ENCODE assay signal across 8 mouse cellular contexts in genomic region chr2:132131266-132131665, GRCm38 (mm10). TPM values are rescaled to one million over a fixed set of nuclear protein-coding genes. Genes with fewer than 3 reads are reported as not detected.
DNase-seq lines count a peak whose midpoint lies in the region; ATAC-seq lines count a peak whose summit lies in the region.

No protein-coding gene starts in this region.

- H3K27ac ChIP-seq in embryonic facial prominence, embryonic 14.5 days (replicated peaks; ENCODE audit: low read depth, low read length) = no peak overlapping the region
- no peak overlapping the region for H3K27ac ChIP-seq in heart, embryonic 16.5 days (ENCODE audit: low read length)
- no peak overlapping the region for H3K27ac ChIP-seq in stomach, embryonic 14.5 days (ENCODE audit: low read length)

- H3K4me3 ChIP-seq in embryonic facial prominence, embryonic 14.5 days (ENCODE audit: low read depth, low read length) = peak overlapping the region; percentile 15; the same call in 1 of the 2 replicates
- H3K4me3 ChIP-seq in heart, embryonic 16.5 days (ENCODE audit: low read length) = peak overlapping the region; percentile 43
- H3K4me3 ChIP-seq in stomach, embryonic 14.5 days (ENCODE audit: low read depth, low read length) = no peak overlapping the region

- peak overlapping the region; percentile 49 for H3K4me2 ChIP-seq in embryonic facial prominence, embryonic 14.5 days (ENCODE audit: low read depth, low read length)
- peak overlapping the region; percentile 59 for H3K4me2 ChIP-seq in heart, embryonic 16.5 days (ENCODE audit: low read depth, low read length)
- no peak overlapping the region for H3K4me2 ChIP-seq in stomach, embryonic 14.5 days (replicated peaks; ENCODE audit: low read depth, low read length)

- peak overlapping the region; percentile 38; the same call in 1 of the 2 replicates for H3K9ac ChIP-seq in embryonic facial prominence, embryonic 14.5 days (ENCODE audit: low read depth, low read length)
- no peak overlapping the region for H3K9ac ChIP-seq in heart, embryonic 16.5 days (ENCODE audit: low read length)
- H3K9ac ChIP-seq in stomach, embryonic 14.5 days (replicated peaks; ENCODE audit: low read depth, low read length) = no peak overlapping the region

- H3K36me3 ChIP-seq in embryonic facial prominence, embryonic 14.5 days (ENCODE audit: control insufficient read depth, insufficient read depth, low read length) = no peaks in the 10 kb centered on the region
- no peaks in the 10 kb centered on the region for H3K36me3 ChIP-seq in heart, embryonic 16.5 days (ENCODE audit: control insufficient read depth, insufficient read depth)
- no peaks in the 10 kb centered on the region for H3K36me3 ChIP-seq in stomach, embryonic 14.5 days (ENCODE audit: control insufficient read depth, insufficient read depth, low read length)

- no peaks in the 10 kb centered on the region for H3K9me3 ChIP-seq in embryonic facial prominence, embryonic 14.5 days (ENCODE audit: control insufficient read depth, low read length)
- no peaks in the 10 kb centered on the region for H3K9me3 ChIP-seq in heart, embryonic 16.5 days (replicated peaks; ENCODE audit: control insufficient read depth, low read length)
- H3K9me3 ChIP-seq in stomach, embryonic 14.5 days (ENCODE audit: control insufficient read depth, low read depth, low read length) = no peaks in the 10 kb centered on the region

- H3K4me1 ChIP-seq in embryonic facial prominence, embryonic 14.5 days (ENCODE audit: control insufficient read depth, insufficient read depth, low read length) = peaks cover 18% of the 10 kb centered on the region; the same call in 1 of the 2 replicates
- H3K4me1 ChIP-seq in heart, embryonic 16.5 days (ENCODE audit: control insufficient read depth, insufficient read depth, low read length) = peaks cover 18% of the 10 kb centered on the region
- H3K4me1 ChIP-seq in stomach, embryonic 14.5 days (ENCODE audit: control insufficient read depth, insufficient read depth, low read length) = no peaks in the 10 kb centered on the region

- ATAC-seq in embryonic facial prominence, embryonic 14.5 days (ENCODE audit: low read depth) = peak; percentile 83
- ATAC-seq in heart, embryonic 16.5 days (replicated peaks; ENCODE audit: extremely low read depth, insufficient read depth, low FRiP score) = peak; percentile 77
- ATAC-seq in stomach, embryonic 14.5 days (ENCODE audit: insufficient number of reproducible peaks, insufficient read depth, low FRiP score, low read depth) = peak; percentile 72

- H3K27me3 ChIP-seq in embryonic facial prominence, embryonic 14.5 days (replicated peaks; ENCODE audit: control insufficient read depth, insufficient read depth, low read length) = no peaks in the 10 kb centered on the region
- no peaks in the 10 kb centered on the region for H3K27me3 ChIP-seq in heart, embryonic 16.5 days (ENCODE audit: control insufficient read depth, insufficient read depth, low read length)
- H3K27me3 ChIP-seq in stomach, embryonic 14.5 days (ENCODE audit: control insufficient read depth, insufficient read depth, low read length) = no peaks in the 10 kb centered on the region

- whole genome bisulfite sequencing in embryonic facial prominence, embryonic 14.5 days = 4% methylated on average over 9 of the region's 9 CpGs
- 7% methylated on average over 9 of the region's 9 CpGs for WGBS in heart, embryonic 16.5 days
- 11% methylated on average over 9 of the region's 9 CpGs for WGBS in stomach, embryonic 14.5 days

- DNase-seq in B cell, adult 2 months = peak; percentile 50 to 55
- peak; percentile 84 for DNase-seq in adrenal gland, postnatal 10 days
- peak; percentile 60 for DNase-seq in embryonic facial prominence, embryonic 14.5 days (ENCODE audit: low spot score)
- peak; percentile 75 for DNase-seq in kidney, postnatal 10 days
- peak; percentile 70 to 81 for DNase-seq in lung, postnatal 4 days
- DNase-seq in left cerebral cortex, adult 8-10 months (ENCODE audit: low spot score in 2 of 2) = no peak

RNA-seq across cellular contexts. Expression of gene Slc23a2, which starts 13.6 kb away (rescaled TPM):
- total RNA-seq in adrenal gland, postnatal 10 days (2021) = 10 to 100 TPM; 36.6 to 66.0 TPM
- 18.3 and 18.5 TPM in 2 replicates for polyA plus RNA-seq in embryonic facial prominence, embryonic 14.5 days (2014; fragmentation: Nextera tagmentation; extraction: Ambion mirVana)
- 9.5 and 10.4 TPM in 2 replicates for polyA plus RNA-seq in heart, embryonic 16.5 days (2015; fragmentation: Nextera tagmentation; extraction: Ambion mirVana)
- 12.4 and 13.2 TPM in 2 replicates for polyA plus RNA-seq in stomach, embryonic 14.5 days (2014; fragmentation: Nextera tagmentation; extraction: Ambion mirVana)
- 100 to 1,000 TPM; 146 to 160 (median 153) TPM for total RNA-seq in left cerebral cortex, adult 8-10 months (2022)

Comparison
In these comparisons a context has a peak if more than half of its experiments do, and no peak if none do; other contexts are left out.
1. DNase-seq: peak in B cell, adult 2 months (2 of 2), adrenal gland, postnatal 10 days (single experiment), embryonic facial prominence, embryonic 14.5 days (single experiment), kidney, postnatal 10 days (single experiment) and lung, postnatal 4 days (2 of 2); none in left cerebral cortex, adult 8-10 months (0 of 2).
2. Peak in every context shown above with its lines, with median percentiles within 50 percentile points of each other: ATAC-seq.